18 mouse cellular contexts compared by ENCODE assay signal in genomic region chr7:49969516-49969915, GRCm38 (mm10). TPM values are rescaled to one million over a fixed set of nuclear protein-coding genes. Genes with fewer than 3 reads are reported as not detected.
"Had no signal": no experiment of that assay in that cellular context is flagged by ENCODE, and none has a peak within 500 bp of the region (broad histone marks: within the 10 kb centered on the region; RNA-seq: fewer than 3 reads in every experiment).

No protein-coding gene starts in this region.

- ATAC-seq: lung, postnatal 0 days had no signal

- H3K27ac ChIP-seq: kidney, postnatal 0 days; limb, embryonic 13.5 days; liver, embryonic 14.5 days; neural tube, embryonic 12.5 days; stomach, embryonic 15.5 days had no signal

- H3K36me3 ChIP-seq: limb, embryonic 13.5 days; stomach, embryonic 15.5 days had no signal

- H3K9me3 ChIP-seq: limb, embryonic 13.5 days; neural tube, embryonic 12.5 days; stomach, embryonic 15.5 days had no signal

- H3K4me2 ChIP-seq: limb, embryonic 13.5 days; neural tube, embryonic 12.5 days; stomach, embryonic 15.5 days had no signal

- DNase-seq: kidney, adult 9 months; kidney, postnatal 36 days; layer of hippocampus, adult 9-11 months; layer of hippocampus, postnatal 36 days; lung, adult 2 months; lung, postnatal 36 days; right cerebral cortex, postnatal 14 days; thymus, adult 2 months; thymus, postnatal 25 days had no signal

- H3K4me3 ChIP-seq: limb, embryonic 13.5 days; neural tube, embryonic 12.5 days; stomach, embryonic 15.5 days had no signal

- H3K9ac ChIP-seq: limb, embryonic 13.5 days; liver, embryonic 14.5 days; neural tube, embryonic 12.5 days; stomach, embryonic 15.5 days had no signal

RNA-seq across cellular contexts. Expression of gene Nell1, which starts 5.1 kb away (rescaled TPM):
- polyA plus RNA-seq: liver, adult 2 months; spleen, adult 2 months had no signal

RNA-seq across cellular contexts. Expression of gene Slc6a5, which starts 59.6 kb away (rescaled TPM):
- polyA plus RNA-seq: kidney, postnatal 0 days; liver, adult 2 months; lung, adult 2 months; lung, postnatal 0 days; spleen, adult 2 months; urinary bladder, adult 2 months had no signal
